Mouse (Mus musculus) embryonic facial prominence, embryonic 15.5 days (tissue): ENCODE measurements at regions not wholly inside any gene's neighbourhood (a gene's known extent, or its start where the extent isn't known, plus 50 kb on each side); places are given as distances from the start of the nearest gene placed in this dataset.

Experiments used
- ATAC-seq: fragments of 200-750 bp; cut with Nextera tagmentation; 2 replicates; pipeline ENCODE4 v1.8.0; 2017; ENCODE audit warnings: low read depth, moderate TSS enrichment; ENCODE audit not compliant: insufficient number of reproducible peaks, low FRiP score, low TSS enrichment
- H3K27ac ChIP-seq: fragments of 300-500 bp; sonication (generic); replicated peaks from 2 replicates; pipeline ENCODE4 v1.5.1; 2015; ENCODE audit warnings: mild to moderate bottlenecking, inconsistent platforms
- H3K27me3 ChIP-seq: fragments of 300-500 bp; sonication (generic); 2 replicates; pipeline ENCODE4 v1.6.1; 2015; ENCODE audit warnings: inconsistent platforms
- H3K36me3 ChIP-seq: fragments of 300-500 bp; sonication (generic); 2 replicates; pipeline ENCODE4 v1.6.1; 2015; ENCODE audit warnings: mild to moderate bottlenecking, inconsistent platforms
- H3K4me1 ChIP-seq: fragments of 300-500 bp; sonication (generic); 2 replicates; pipeline ENCODE4 v1.6.1; 2015; ENCODE audit warnings: inconsistent platforms
- H3K4me2 ChIP-seq: fragments of 300-500 bp; sonication (generic); replicated peaks from 2 replicates; pipeline ENCODE4 v1.6.1; 2015; ENCODE audit warnings: mild to moderate bottlenecking, inconsistent platforms
- H3K4me3 ChIP-seq: fragments of 300-500 bp; sonication (generic); replicated peaks from 2 replicates; pipeline ENCODE4 v1.5.1; 2015; ENCODE audit warnings: mild to moderate bottlenecking, inconsistent platforms
- H3K9ac ChIP-seq: fragments of 300-500 bp; sonication (generic); 2 replicates; pipeline ENCODE4 v1.6.1; 2015; ENCODE audit warnings: inconsistent platforms
- H3K9me3 ChIP-seq: fragments of 300-500 bp; sonication (generic); replicated peaks from 2 replicates; pipeline ENCODE4 v1.6.1; 2016; ENCODE audit warnings: inconsistent platforms
- WGBS: fragments of 180-500 bp; shearing (Covaris S2); methylation state at CpG from one replicate; pipeline ENCODE4 v1.1.7; 2015; 5-methylcytosine and 5-hydroxymethylcytosine counted together

DNA sequence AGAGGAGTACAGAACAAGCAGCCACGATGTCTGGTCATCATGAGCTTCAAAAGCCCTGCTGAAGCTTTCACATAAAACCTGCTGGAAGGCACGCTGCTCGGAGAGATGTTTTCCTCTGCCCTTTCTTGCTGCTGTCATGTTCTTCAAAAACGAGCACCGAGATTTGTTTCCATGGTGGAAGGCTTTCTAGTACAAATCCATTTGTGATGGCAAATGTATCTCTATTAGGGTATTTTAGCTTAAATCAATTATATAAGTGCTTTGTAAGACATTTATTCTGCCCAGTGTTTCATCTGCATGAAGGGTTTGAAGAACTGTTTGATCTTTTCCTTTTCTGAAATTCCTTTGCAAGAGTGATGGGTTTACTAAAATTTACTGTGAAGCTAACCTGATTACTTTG lies 253.1 kb downstream of the Fam173b start:
- Histone ChIP-seq H3K36me3 (no peaks in the 10 kb centered on the region), H3K4me1 (no peaks in the 10 kb centered on the region), H3K9ac (no peak overlapping the region), H3K27ac (no peak overlapping the region), H3K4me2 (no peak overlapping the region), H3K27me3 (no peaks in the 10 kb centered on the region), H3K4me3 (no peak overlapping the region), H3K9me3 (no peaks in the 10 kb centered on the region)
- ATAC-seq, result no peak; the same call in 1 of the 2 replicates
- 32% methylated on average over 5 of the region's 5 CpGs for WGBS

DNA sequence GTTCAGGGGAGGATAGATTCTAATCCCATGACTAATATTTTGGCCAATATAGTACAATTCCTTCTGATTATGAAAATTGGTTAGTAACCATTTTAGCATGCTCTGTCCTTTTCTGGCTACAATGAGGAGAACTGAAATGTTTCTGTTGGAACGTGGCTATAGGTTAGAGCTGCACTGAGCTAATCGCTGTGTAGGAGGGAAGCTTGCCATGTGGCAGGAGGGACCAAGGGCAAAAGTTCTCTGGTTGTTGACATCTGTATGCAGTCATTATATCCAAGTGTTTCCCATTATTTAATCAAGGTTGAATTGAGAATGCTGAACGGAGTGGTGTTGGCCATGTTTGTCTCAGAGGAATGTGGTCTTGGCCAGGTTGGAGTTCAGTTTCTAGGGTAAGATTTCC lies 253.5 kb downstream of the Fam173b start:
- no peak overlapping the region for H3K9ac ChIP-seq
- no peaks in the 10 kb centered on the region for H3K27me3 ChIP-seq
- no peaks in the 10 kb centered on the region for H3K9me3 ChIP-seq
- H3K4me1 ChIP-seq, result no peaks in the 10 kb centered on the region
- no peaks in the 10 kb centered on the region for H3K36me3 ChIP-seq
- 34% methylated on average over 3 of the region's 3 CpGs for WGBS
- H3K27ac ChIP-seq, result no peak overlapping the region
- no peak overlapping the region for H3K4me3 ChIP-seq
- peak; percentile 80 for ATAC-seq
- H3K4me2 ChIP-seq, result no peak overlapping the region

- no peak overlapping the region for H3K4me2 ChIP-seq
- H3K9me3 ChIP-seq, result no peaks in the 10 kb centered on the region
- H3K36me3 ChIP-seq, result no peaks in the 10 kb centered on the region
- H3K4me1 ChIP-seq, result peaks cover 10% of the 10 kb centered on the region; the same call in 1 of the 2 replicates
- no peak overlapping the region for H3K27ac ChIP-seq
- WGBS, result 71% methylated on average over 3 of the region's 3 CpGs
- no peak overlapping the region for H3K4me3 ChIP-seq
- no peak for ATAC-seq
- H3K27me3 ChIP-seq, result no peaks in the 10 kb centered on the region
- H3K9ac ChIP-seq, result no peak overlapping the region
These were observed 267.4 kb downstream of the Fam173b start for GRCm38 (mm10) chr15:31869100-31869499.

DNA sequence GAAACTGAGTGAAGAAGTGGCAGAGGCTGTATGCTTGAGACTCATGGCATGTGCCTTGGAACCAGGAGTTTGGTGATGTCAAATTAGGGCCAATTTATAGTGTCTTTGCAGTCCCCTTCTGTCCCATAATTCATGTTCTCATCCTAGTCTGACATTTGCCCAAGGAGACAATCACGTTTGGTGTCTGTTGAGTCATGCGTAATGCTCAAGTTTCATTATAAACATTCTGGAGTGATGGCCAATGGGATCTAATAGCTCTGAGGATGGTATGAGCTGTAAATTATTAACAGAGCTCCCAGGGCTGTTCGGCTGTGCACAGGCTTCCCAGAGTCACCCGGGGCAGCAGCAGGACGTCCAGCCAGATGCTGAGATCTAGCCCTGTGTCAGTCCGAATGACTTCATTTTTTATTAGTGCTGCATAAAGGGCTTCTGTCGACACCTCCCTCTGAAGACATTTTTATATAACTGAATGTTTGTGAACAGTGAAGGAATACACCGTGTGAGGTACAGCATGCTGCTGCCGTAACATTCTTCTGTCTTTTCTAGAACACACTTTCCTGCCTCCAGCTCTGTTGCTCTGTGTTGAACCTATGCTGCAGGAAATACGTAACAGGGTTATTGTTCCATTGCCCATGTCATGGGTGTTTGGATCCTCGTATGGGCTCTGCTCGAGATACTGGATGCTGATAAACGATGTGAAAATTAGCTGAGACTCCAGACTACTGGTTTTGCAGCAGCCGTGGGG lies 268.2 kb downstream of the Fam173b start:
- H3K4me3 ChIP-seq, result no peak overlapping the region
- H3K4me2 ChIP-seq, result no peak overlapping the region
- no peak for ATAC-seq
- H3K27ac ChIP-seq, result no peak overlapping the region
- H3K4me1 ChIP-seq, result peaks cover 10% of the 10 kb centered on the region; the same call in 1 of the 2 replicates
- no peaks in the 10 kb centered on the region for H3K9me3 ChIP-seq
- H3K27me3 ChIP-seq, result no peaks in the 10 kb centered on the region
- H3K9ac ChIP-seq, result no peak overlapping the region
- H3K36me3 ChIP-seq, result no peaks in the 10 kb centered on the region
- 35% methylated on average over 14 of the region's 14 CpGs for WGBS

GRCm38 (mm10) chr15:31875436-31875835 lies 273.8 kb downstream of the Fam173b start:
- H3K4me3 ChIP-seq, result no peak overlapping the region
- no peaks in the 10 kb centered on the region for H3K36me3 ChIP-seq
- H3K27ac ChIP-seq, result no peak overlapping the region
- peaks cover under 1% of the 10 kb centered on the region; the same call in 1 of the 2 replicates for H3K4me1 ChIP-seq
- no peak for ATAC-seq
- no peaks in the 10 kb centered on the region for H3K9me3 ChIP-seq
- no peak overlapping the region for H3K4me2 ChIP-seq
- no peaks in the 10 kb centered on the region for H3K27me3 ChIP-seq
- H3K9ac ChIP-seq, result no peak overlapping the region
- 90% methylated on average over 2 of the region's 2 CpGs for WGBS

GRCm38 (mm10) chr15:31880479-31880878 lies 278.8 kb downstream of the Fam173b start:
- no peaks in the 10 kb centered on the region for H3K27me3 ChIP-seq
- no peak for ATAC-seq
- no peaks in the 10 kb centered on the region for H3K4me1 ChIP-seq
- H3K9ac ChIP-seq, result no peak overlapping the region
- WGBS, result 87% methylated on average over 9 of the region's 9 CpGs
- H3K36me3 ChIP-seq, result no peaks in the 10 kb centered on the region
- H3K4me2 ChIP-seq, result no peak overlapping the region
- H3K4me3 ChIP-seq, result no peak overlapping the region
- H3K9me3 ChIP-seq, result no peaks in the 10 kb centered on the region
- no peak overlapping the region for H3K27ac ChIP-seq

GRCm38 (mm10) chr15:31882331-31882730 lies 280.7 kb downstream of the Fam173b start:
- Histone ChIP-seq H3K27ac (no peak overlapping the region), H3K4me1 (no peaks in the 10 kb centered on the region), H3K27me3 (no peaks in the 10 kb centered on the region), H3K4me2 (no peak overlapping the region), H3K9ac (no peak overlapping the region), H3K4me3 (no peak overlapping the region), H3K9me3 (no peaks in the 10 kb centered on the region), H3K36me3 (no peaks in the 10 kb centered on the region)
- no peak for ATAC-seq
- WGBS, result 60% methylated on average over 5 of the region's 5 CpGs

GRCm38 (mm10) chr15:31883516-31883915 lies 281.9 kb downstream of the Fam173b start:
- no peaks in the 10 kb centered on the region for H3K4me1 ChIP-seq
- H3K9me3 ChIP-seq, result no peaks in the 10 kb centered on the region
- no peak for ATAC-seq
- H3K4me3 ChIP-seq, result no peak overlapping the region
- no peak overlapping the region for H3K27ac ChIP-seq
- H3K27me3 ChIP-seq, result no peaks in the 10 kb centered on the region
- H3K4me2 ChIP-seq, result no peak overlapping the region
- H3K9ac ChIP-seq, result no peak overlapping the region
- WGBS, result 68% methylated on average over 9 of the region's 9 CpGs
- H3K36me3 ChIP-seq, result no peaks in the 10 kb centered on the region

GRCm38 (mm10) chr15:31898904-31899650 lies 278.0 kb upstream of the Tas2r119 start:
- Histone ChIP-seq H3K9ac (no peak overlapping the region), H3K4me3 (no peak overlapping the region), H3K27ac (no peak overlapping the region), H3K27me3 (no peaks in the 10 kb centered on the region), H3K4me1 (no peaks in the 10 kb centered on the region), H3K36me3 (no peaks in the 10 kb centered on the region), H3K9me3 (no peaks in the 10 kb centered on the region), H3K4me2 (no peak overlapping the region)
- 74% methylated on average over 13 of the region's 13 CpGs for WGBS
- no peak for ATAC-seq

- Histone ChIP-seq H3K36me3 (no peaks in the 10 kb centered on the region), H3K27me3 (no peaks in the 10 kb centered on the region), H3K9ac (no peak overlapping the region), H3K4me1 (0 out of 2 replicates have a peak, but pooled peaks cover 7% of the 10 kb centered on the region), H3K4me3 (no peak overlapping the region), H3K9me3 (no peaks in the 10 kb centered on the region), H3K4me2 (no peak overlapping the region), H3K27ac (no peak overlapping the region)
- WGBS, result 56% methylated on average over 4 of the region's 4 CpGs
- no peak for ATAC-seq
These were observed 276.8 kb upstream of the Tas2r119 start for GRCm38 (mm10) chr15:31900325-31900724.

- Histone ChIP-seq H3K36me3 (no peaks in the 10 kb centered on the region), H3K9ac (no peak overlapping the region), H3K27ac (no peak overlapping the region), H3K4me3 (no peak overlapping the region), H3K27me3 (no peaks in the 10 kb centered on the region), H3K4me1 (0 out of 2 replicates have a peak, but pooled peaks cover 7% of the 10 kb centered on the region), H3K4me2 (no peak overlapping the region), H3K9me3 (no peaks in the 10 kb centered on the region)
- 86% methylated on average over 9 of the region's 9 CpGs for WGBS
- no peak for ATAC-seq
These were observed 268.7 kb upstream of the Tas2r119 start for GRCm38 (mm10) chr15:31908432-31908831.
